Mouse (Mus musculus) hindbrain, embryonic 16.5 days (tissue): Measurements from ENCODE around the gene Parp11. TPM values are rescaled to one million over a fixed set of nuclear protein-coding genes. Genes with fewer than 3 reads are reported as not detected.

ENCODE experiments used
- ATAC-seq: fragments of 200-750 bp; cut with Nextera tagmentation; 2 replicates; pipeline ENCODE4 v1.8.0; 2017; ENCODE audit warnings: moderate TSS enrichment, moderate library complexity
- H3K27ac ChIP-seq: fragments of 300-500 bp; sonication (generic); 2 replicates; pipeline ENCODE4 v1.5.1; 2014; ENCODE audit warnings: low read depth, mild to moderate bottlenecking, control low read depth, low read length, moderate library complexity
- H3K27me3 ChIP-seq: fragments of 300-500 bp; sonication (generic); replicated peaks from 2 replicates; pipeline ENCODE4 v1.6.1; 2014; ENCODE audit warnings: low read length; ENCODE audit not compliant: control insufficient read depth, insufficient read depth
- H3K36me3 ChIP-seq: fragments of 300-500 bp; sonication (generic); 2 replicates; pipeline ENCODE4 v1.6.1; 2014; ENCODE audit warnings: mild to moderate bottlenecking, low read length, moderate library complexity, mixed read lengths; ENCODE audit not compliant: control insufficient read depth, insufficient read depth
- H3K4me1 ChIP-seq: fragments of 300-500 bp; sonication (generic); 2 replicates; pipeline ENCODE4 v1.6.1; 2014; ENCODE audit warnings: low read depth, low read length; ENCODE audit not compliant: control insufficient read depth, insufficient read depth
- H3K4me2 ChIP-seq: fragments of 300-500 bp; sonication (generic); 2 replicates; pipeline ENCODE4 v1.6.1; 2014; ENCODE audit warnings: mild to moderate bottlenecking, low read length, control low read depth, moderate library complexity
- H3K4me3 ChIP-seq: fragments of 300-500 bp; sonication (generic); 2 replicates; pipeline ENCODE4 v1.5.1; 2014; ENCODE audit warnings: mild to moderate bottlenecking, low read length, control low read depth, moderate library complexity
- H3K9ac ChIP-seq: fragments of 300-500 bp; sonication (generic); 2 replicates; pipeline ENCODE4 v1.6.1; 2014; ENCODE audit warnings: low read depth, mild to moderate bottlenecking, control low read depth, low read length, moderate library complexity
- H3K9me3 ChIP-seq: fragments of 300-500 bp; sonication (generic); 2 replicates; pipeline ENCODE4 v1.6.1; 2014; ENCODE audit warnings: mild to moderate bottlenecking, low read length, moderate library complexity; ENCODE audit not compliant: control insufficient read depth
- WGBS: fragments of 180-500 bp; shearing (Covaris S2); extraction: QIAGEN DNeasy Blood & Tissue Kit; methylation state at CpG from one replicate; pipeline ENCODE4 v1.1.7; 2014; 5-methylcytosine and 5-hydroxymethylcytosine counted together
- polyA plus RNA-seq: library from polyadenylated mRNA; unstranded; fragments of >200 nt; fragmentation: Nextera tagmentation; extraction: Ambion mirVana; gene quantifications from 2 replicates; pipeline ENCODE4 v1.2.1, GENCODE M21; 2015

Parp11 gene
- polyA plus RNA-seq, 1 experiment from 2014 or later, result 69.2 TPM

- no peak overlapping the region for H3K4me3 ChIP-seq
- 69% methylated on average over 5 of the region's 5 CpGs for WGBS
- no peak overlapping the region for H3K9ac ChIP-seq
- H3K4me2 ChIP-seq, result no peak overlapping the region
- H3K27ac ChIP-seq, result no peak overlapping the region
- H3K4me1 ChIP-seq, result no peaks in the 10 kb centered on the region
- no peak for ATAC-seq
- H3K27me3 ChIP-seq, result no peaks in the 10 kb centered on the region
- no peaks in the 10 kb centered on the region for H3K36me3 ChIP-seq
- H3K9me3 ChIP-seq, result no peaks in the 10 kb centered on the region
Measured at GRCm38 (mm10) chr6:127425095-127425494, 21.5 kb upstream of the Parp11 start.

GRCm38 (mm10) chr6:127430716-127431115 is 15.9 kb upstream of the Parp11 start:
- WGBS, result 79% methylated on average over 7 of the region's 7 CpGs
- no peak overlapping the region for H3K4me2 ChIP-seq
- no peaks in the 10 kb centered on the region for H3K36me3 ChIP-seq
- H3K9ac ChIP-seq, result no peak overlapping the region
- H3K27ac ChIP-seq, result no peak overlapping the region
- no peaks in the 10 kb centered on the region for H3K27me3 ChIP-seq
- H3K4me3 ChIP-seq, result no peak overlapping the region
- ATAC-seq, result no peak
- no peaks in the 10 kb centered on the region for H3K9me3 ChIP-seq
- H3K4me1 ChIP-seq, result no peaks in the 10 kb centered on the region

- H3K9me3 ChIP-seq, result no peaks in the 10 kb centered on the region
- no peaks in the 10 kb centered on the region for H3K4me1 ChIP-seq
- no peaks in the 10 kb centered on the region for H3K27me3 ChIP-seq
- no peak overlapping the region for H3K4me2 ChIP-seq
- ATAC-seq, result no peak
- H3K27ac ChIP-seq, result no peak overlapping the region
- no peaks in the 10 kb centered on the region for H3K36me3 ChIP-seq
- WGBS, result 65% methylated on average over 6 of the region's 6 CpGs
- H3K4me3 ChIP-seq, result no peak overlapping the region
- no peak overlapping the region for H3K9ac ChIP-seq
Measured at GRCm38 (mm10) chr6:127431196-127431766, 15.4 kb upstream of the Parp11 start.

GRCm38 (mm10) chr6:127433886-127434647 is 12.6 kb upstream of the Parp11 start:
- 84% methylated on average over 9 of the region's 9 CpGs for WGBS
- no peaks in the 10 kb centered on the region; the same call in 1 of the 2 replicates for H3K27me3 ChIP-seq
- ATAC-seq, result no peak
- no peaks in the 10 kb centered on the region for H3K36me3 ChIP-seq
- no peak overlapping the region for H3K4me2 ChIP-seq
- no peak overlapping the region for H3K9ac ChIP-seq
- H3K4me1 ChIP-seq, result no peaks in the 10 kb centered on the region
- H3K9me3 ChIP-seq, result no peaks in the 10 kb centered on the region
- H3K4me3 ChIP-seq, result no peak overlapping the region
- no peak overlapping the region for H3K27ac ChIP-seq

- H3K4me3 ChIP-seq, result no peak overlapping the region
- no peak overlapping the region for H3K4me2 ChIP-seq
- no peaks in the 10 kb centered on the region for H3K36me3 ChIP-seq
- 79% methylated on average over 4 of the region's 4 CpGs for WGBS
- no peaks in the 10 kb centered on the region; the same call in 1 of the 2 replicates for H3K4me1 ChIP-seq
- no peaks in the 10 kb centered on the region; the same call in 1 of the 2 replicates for H3K27me3 ChIP-seq
- H3K9ac ChIP-seq, result no peak overlapping the region
- no peaks in the 10 kb centered on the region for H3K9me3 ChIP-seq
- no peak for ATAC-seq
- no peak overlapping the region for H3K27ac ChIP-seq
Measured at GRCm38 (mm10) chr6:127434648-127434984, 12.0 kb upstream of the Parp11 start.

- no peak overlapping the region for H3K27ac ChIP-seq
- H3K9me3 ChIP-seq, result no peaks in the 10 kb centered on the region
- no peaks in the 10 kb centered on the region; the same call in 1 of the 2 replicates for H3K27me3 ChIP-seq
Measured at GRCm38 (mm10) chr6:127439063-127439462, 7.6 kb upstream of the Parp11 start.

GRCm38 (mm10) chr6:127439540-127440195 is 7.0 kb upstream of the Parp11 start:
- Histone ChIP-seq H3K9ac (no peak overlapping the region), H3K27ac (peak overlapping the region; percentile 44; the same call in 1 of the 2 replicates), H3K27me3 (no peaks in the 10 kb centered on the region; the same call in 1 of the 2 replicates), H3K4me3 (no peak overlapping the region), H3K36me3 (no peaks in the 10 kb centered on the region), H3K4me1 (peaks cover 7% of the 10 kb centered on the region), H3K4me2 (no peak overlapping the region), H3K9me3 (no peaks in the 10 kb centered on the region)
- peak; percentile 52 for ATAC-seq
- 79% methylated on average over 5 of the region's 5 CpGs for WGBS

More at GRCm38 (mm10) chr6:127439063-127439462, 7.6 kb upstream of the Parp11 start:
- H3K9ac ChIP-seq, result no peak overlapping the region
- no peak overlapping the region for H3K4me2 ChIP-seq
- no peaks in the 10 kb centered on the region for H3K36me3 ChIP-seq
- 95% methylated on average over 3 of the region's 3 CpGs for WGBS
- H3K4me3 ChIP-seq, result no peak overlapping the region
- peaks cover 7% of the 10 kb centered on the region for H3K4me1 ChIP-seq
- ATAC-seq, result no peak

GRCm38 (mm10) chr6:127440416-127441104 is 6.1 kb upstream of the Parp11 start:
- Histone ChIP-seq H3K9me3 (no peaks in the 10 kb centered on the region), H3K4me2 (peak overlapping the region; percentile 37), H3K27ac (peak overlapping the region; percentile 69; the same call in 1 of the 2 replicates), H3K4me3 (no peak overlapping the region), H3K4me1 (peaks cover 7% of the 10 kb centered on the region), H3K27me3 (no peaks in the 10 kb centered on the region; the same call in 1 of the 2 replicates), H3K36me3 (no peaks in the 10 kb centered on the region), H3K9ac (0 out of 2 replicates have a peak overlapping the region, but pooled peaks have one; percentile 0)
- ATAC-seq, result peak; percentile 97
- 31% methylated on average over 14 of the region's 14 CpGs for WGBS
